Mouse (Mus musculus) neural tube, embryonic 15.5 days (tissue): ENCODE data around the gene Rfx4. TPM values are rescaled to one million over a fixed set of nuclear protein-coding genes. Genes with fewer than 3 reads are reported as not detected.

Experiments used
- ATAC-seq: fragments of 200-750 bp; cut with Nextera tagmentation; 2 replicates; pipeline ENCODE4 v1.8.0; 2017; ENCODE audit warnings: mild to moderate bottlenecking, moderate TSS enrichment, moderate library complexity; ENCODE audit not compliant: low FRiP score
- H3K27ac ChIP-seq: fragments of 300-500 bp; sonication (generic); replicated peaks from 2 replicates; pipeline ENCODE4 v1.5.1; 2015; ENCODE audit warnings: mild to moderate bottlenecking, inconsistent platforms
- H3K27me3 ChIP-seq: fragments of 300-500 bp; sonication (generic); replicated peaks from 2 replicates; pipeline ENCODE4 v1.6.1; 2015; ENCODE audit warnings: inconsistent platforms
- H3K36me3 ChIP-seq: fragments of 300-500 bp; sonication (generic); 2 replicates; pipeline ENCODE4 v1.6.1; 2015; ENCODE audit warnings: inconsistent platforms
- H3K4me1 ChIP-seq: fragments of 300-500 bp; sonication (generic); 2 replicates; pipeline ENCODE4 v1.6.1; 2015; ENCODE audit warnings: inconsistent platforms
- H3K4me2 ChIP-seq: fragments of 300-500 bp; sonication (generic); 2 replicates; pipeline ENCODE4 v1.6.1; 2015; ENCODE audit warnings: inconsistent platforms, mild to moderate bottlenecking, moderate library complexity
- H3K4me3 ChIP-seq: fragments of 300-500 bp; sonication (generic); replicated peaks from 2 replicates; pipeline ENCODE4 v1.5.1; 2015; ENCODE audit warnings: mild to moderate bottlenecking, inconsistent platforms
- H3K9ac ChIP-seq: fragments of 300-500 bp; sonication (generic); replicated peaks from 2 replicates; pipeline ENCODE4 v1.6.1; 2015; ENCODE audit warnings: mild to moderate bottlenecking, inconsistent platforms
- H3K9me3 ChIP-seq: fragments of 300-500 bp; sonication (generic); replicated peaks from 2 replicates; pipeline ENCODE4 v1.6.1; 2016; ENCODE audit warnings: inconsistent platforms
- WGBS: fragments of 180-500 bp; shearing (Covaris S2); methylation state at CpG from one replicate; pipeline ENCODE4 v1.1.7; 2015; ENCODE audit warnings: mixed read lengths; 5-methylcytosine and 5-hydroxymethylcytosine counted together
- polyA plus RNA-seq: library from polyadenylated mRNA; unstranded; fragments of >200 nt; fragmentation: Nextera tagmentation; extraction: Ambion mirVana; gene quantifications from 2 replicates; pipeline ENCODE4 v1.2.1, GENCODE M21; 2015

Gene Rfx4
- polyA plus RNA-seq, 1 experiment from 2014 or later, result 15.9 TPM

DNA sequence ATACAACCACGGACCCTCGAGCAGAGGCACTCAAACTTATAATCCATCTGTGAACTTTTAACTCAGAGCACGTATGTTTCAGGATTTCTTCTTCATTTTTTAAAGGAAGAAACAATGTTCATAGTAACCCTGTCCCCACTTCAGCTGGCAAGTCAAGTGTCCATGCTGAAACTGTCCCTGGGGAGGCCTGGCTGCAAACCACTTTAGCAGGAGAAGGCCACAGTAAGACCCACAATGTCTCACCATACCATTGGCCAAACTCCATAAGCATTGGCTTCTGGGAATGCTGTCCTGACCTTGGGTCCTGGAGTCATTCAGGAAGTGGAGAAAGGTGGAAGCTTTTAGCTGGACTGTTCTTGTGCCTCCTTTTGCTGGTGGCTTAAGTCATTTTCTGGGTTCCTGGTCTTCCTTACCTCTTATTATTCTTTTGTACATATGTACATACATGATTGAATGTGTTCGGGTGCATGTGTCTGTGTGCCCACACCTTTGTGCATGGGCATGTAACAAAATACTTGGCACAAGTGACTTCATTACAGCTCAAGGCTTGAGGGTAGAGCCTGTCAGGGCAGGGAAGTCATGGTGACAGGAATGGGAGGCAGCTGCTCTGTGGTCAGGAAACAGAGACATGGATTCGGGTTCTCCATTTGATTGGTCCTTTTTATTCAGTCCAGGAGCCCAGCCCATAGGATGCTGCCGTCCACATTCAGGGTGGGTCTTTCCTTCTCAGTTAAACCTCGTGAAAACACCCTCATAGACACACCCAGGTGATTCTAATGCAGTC, 61.4 kb downstream of the Rfx4 start:
- Histone ChIP-seq H3K36me3 (no peaks in the 10 kb centered on the region), H3K4me3 (no peak overlapping the region), H3K4me2 (no peak overlapping the region), H3K9ac (no peak overlapping the region), H3K4me1 (peaks cover 7% of the 10 kb centered on the region; the same call in 1 of the 2 replicates), H3K27me3 (no peaks in the 10 kb centered on the region), H3K9me3 (no peaks in the 10 kb centered on the region), H3K27ac (no peak overlapping the region)
- ATAC-seq, result no peak
- WGBS, result 86% methylated on average over 7 of the region's 7 CpGs

DNA sequence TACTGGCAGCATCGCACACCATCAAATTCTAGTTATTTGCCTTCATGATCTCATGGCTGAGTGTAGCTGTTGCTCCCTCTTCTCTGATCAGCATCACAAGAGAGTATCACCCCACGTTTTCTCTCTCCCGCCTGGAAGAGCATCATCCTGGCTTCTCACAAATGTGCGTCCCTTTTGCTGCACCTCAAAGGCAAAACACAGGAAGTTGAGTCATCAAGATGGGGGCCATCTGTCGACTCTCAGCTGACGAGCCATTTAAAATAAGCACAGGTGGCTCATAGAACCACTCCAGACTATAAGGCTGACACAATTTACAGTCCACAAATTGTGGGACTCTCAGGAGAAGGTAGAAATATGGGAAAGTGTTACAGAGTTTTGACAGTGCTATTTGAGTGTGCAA, 63.8 kb downstream of the Rfx4 start:
- H3K36me3 ChIP-seq, result no peaks in the 10 kb centered on the region
- 63% methylated on average over 6 of the region's 6 CpGs for WGBS
- no peaks in the 10 kb centered on the region for H3K27me3 ChIP-seq
- no peak overlapping the region for H3K4me2 ChIP-seq
- no peaks in the 10 kb centered on the region for H3K9me3 ChIP-seq
- H3K4me1 ChIP-seq, result peaks cover 24% of the 10 kb centered on the region
- no peak overlapping the region for H3K4me3 ChIP-seq
- H3K9ac ChIP-seq, result no peak overlapping the region
- no peak for ATAC-seq
- no peak overlapping the region for H3K27ac ChIP-seq

DNA sequence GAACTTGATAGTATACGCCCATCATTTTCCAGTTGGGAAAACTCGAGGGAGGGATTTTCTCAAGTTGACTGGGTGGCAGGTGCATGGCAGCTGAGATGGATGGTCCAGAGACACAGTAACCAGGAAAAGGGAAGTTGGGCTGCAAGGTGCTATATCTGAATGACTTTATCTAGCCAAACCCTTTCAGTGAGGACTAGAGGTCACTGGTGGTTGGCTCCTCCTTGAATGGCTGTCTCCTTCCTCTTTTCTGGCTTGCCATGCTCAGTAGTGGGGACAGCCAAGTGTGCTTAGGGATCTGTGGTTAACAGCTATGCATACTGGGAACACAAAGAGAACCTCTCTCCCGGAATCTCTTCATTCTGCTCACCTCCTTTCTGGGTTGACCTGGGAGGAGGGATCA, 64.4 kb downstream of the Rfx4 start:
- H3K4me1 ChIP-seq, result peaks cover 24% of the 10 kb centered on the region
- H3K27ac ChIP-seq, result no peak overlapping the region
- no peak overlapping the region for H3K4me2 ChIP-seq
- no peak overlapping the region for H3K4me3 ChIP-seq
- H3K27me3 ChIP-seq, result no peaks in the 10 kb centered on the region
- no peaks in the 10 kb centered on the region for H3K36me3 ChIP-seq
- H3K9ac ChIP-seq, result no peak overlapping the region
- no peaks in the 10 kb centered on the region for H3K9me3 ChIP-seq
- WGBS, result 63% methylated on average over 3 of the region's 3 CpGs
- no peak for ATAC-seq

DNA sequence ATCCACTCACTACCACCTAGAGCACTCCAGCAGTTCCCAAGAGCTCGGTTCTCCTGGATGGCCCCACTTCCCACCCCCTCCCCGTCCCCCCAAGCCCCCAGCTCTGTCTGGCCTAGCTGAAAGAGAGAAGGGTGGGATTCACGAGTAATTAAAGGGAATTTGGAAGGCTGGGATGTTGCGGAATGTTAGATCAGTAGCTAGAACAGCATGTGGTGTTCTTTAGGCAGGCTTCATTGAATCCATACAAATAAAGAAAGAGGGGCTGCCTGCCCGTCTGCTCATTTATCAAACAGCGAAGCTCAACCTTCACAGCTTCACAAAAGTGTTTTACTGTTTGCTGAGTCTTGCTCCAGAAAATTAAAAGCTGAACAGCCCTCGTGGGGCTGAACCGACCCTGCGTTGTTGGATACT, 66.9 kb downstream of the Rfx4 start:
- Histone ChIP-seq H3K27ac (peak overlapping the region; percentile 37; the same call in 1 of the 2 replicates), H3K4me1 (peaks cover 33% of the 10 kb centered on the region), H3K27me3 (no peaks in the 10 kb centered on the region), H3K4me2 (peak overlapping the region; percentile 17), H3K36me3 (no peaks in the 10 kb centered on the region), H3K9ac (no peak overlapping the region), H3K9me3 (no peaks in the 10 kb centered on the region), H3K4me3 (no peak overlapping the region)
- WGBS, result 6% methylated on average over 9 of the region's 9 CpGs
- peak; percentile 49; the same call in 1 of the 2 replicates for ATAC-seq

DNA sequence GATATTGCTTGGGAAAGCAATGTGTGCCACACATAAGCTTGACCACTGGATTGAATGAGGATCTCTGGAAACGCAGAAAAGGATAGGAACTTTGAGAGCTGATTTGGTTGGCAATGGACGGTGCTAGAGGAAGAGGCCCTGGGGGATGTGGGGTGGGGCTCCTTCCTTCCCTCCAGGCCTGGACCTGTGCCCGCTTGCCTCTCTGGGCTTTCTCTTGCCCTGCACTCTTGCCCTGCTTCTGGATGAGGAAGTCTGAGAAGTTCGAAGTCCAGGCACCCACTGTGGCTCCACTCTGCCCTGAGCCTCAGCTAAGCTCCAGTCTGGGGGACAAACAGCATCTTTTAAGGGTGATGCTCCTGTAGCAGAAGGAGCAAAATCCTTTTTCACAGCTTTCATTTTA, 67.8 kb downstream of the Rfx4 start:
- ATAC-seq, result no peak
- no peak overlapping the region for H3K9ac ChIP-seq
- peak overlapping the region; percentile 37 for H3K27ac ChIP-seq

DNA sequence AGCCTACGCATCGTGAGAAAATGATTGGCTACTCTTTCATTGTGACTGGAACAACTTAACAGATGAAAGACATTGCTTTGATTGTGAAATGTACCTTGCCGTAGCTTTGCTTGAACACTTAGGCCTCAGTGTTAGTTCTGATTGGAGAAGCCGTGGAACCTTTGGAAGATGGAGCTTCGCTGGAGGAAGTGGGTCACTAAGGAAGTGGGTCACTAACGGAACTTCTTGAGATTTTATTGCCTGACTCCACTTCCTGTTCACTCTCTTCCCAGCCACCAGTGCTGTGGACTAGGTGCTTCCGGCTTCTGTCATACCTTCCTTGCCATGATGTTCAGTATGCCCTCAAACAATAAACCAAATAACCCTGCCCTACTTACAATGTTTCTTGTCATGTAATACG, 73.1 kb downstream of the Rfx4 start:
- Histone ChIP-seq H3K9ac (no peak overlapping the region), H3K36me3 (no peaks in the 10 kb centered on the region), H3K4me1 (peaks cover 11% of the 10 kb centered on the region), H3K9me3 (no peaks in the 10 kb centered on the region), H3K4me2 (no peak overlapping the region), H3K4me3 (no peak overlapping the region), H3K27ac (no peak overlapping the region), H3K27me3 (no peaks in the 10 kb centered on the region)
- no peak for ATAC-seq
- 89% methylated on average over 8 of the region's 8 CpGs for WGBS

More for the DNA sequence above, 67.8 kb downstream of the Rfx4 start:
- 25% methylated on average over 4 of the region's 4 CpGs for WGBS
- H3K4me3 ChIP-seq, result no peak overlapping the region
- H3K4me2 ChIP-seq, result peak overlapping the region; percentile 17; the same call in 1 of the 2 replicates
- H3K36me3 ChIP-seq, result no peaks in the 10 kb centered on the region
- H3K4me1 ChIP-seq, result peaks cover 33% of the 10 kb centered on the region
- no peaks in the 10 kb centered on the region for H3K9me3 ChIP-seq
- no peaks in the 10 kb centered on the region for H3K27me3 ChIP-seq

DNA sequence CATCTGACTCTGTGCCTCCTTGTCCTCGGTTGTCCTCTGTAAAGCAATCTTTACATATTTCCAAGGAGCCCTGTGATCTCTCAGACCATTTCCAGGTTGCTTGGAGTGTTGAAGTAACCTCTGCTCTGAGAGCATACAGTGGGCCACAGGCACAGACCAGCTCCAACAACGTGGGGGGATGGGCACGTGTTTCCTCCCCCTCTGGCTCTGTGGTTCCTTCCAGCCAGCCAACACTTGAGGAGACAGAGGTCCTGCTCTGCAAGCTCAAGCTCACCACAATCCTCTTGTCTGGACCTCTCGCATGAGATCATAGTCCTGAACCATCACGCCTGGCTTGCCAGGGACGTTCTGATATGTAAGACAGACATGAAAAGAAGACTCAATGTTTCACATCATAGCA, 79.7 kb downstream of the Rfx4 start:
- Histone ChIP-seq H3K27me3 (no peaks in the 10 kb centered on the region), H3K9me3 (no peaks in the 10 kb centered on the region), H3K9ac (no peak overlapping the region), H3K4me1 (peaks cover 3% of the 10 kb centered on the region; the same call in 1 of the 2 replicates), H3K27ac (no peak overlapping the region), H3K36me3 (no peaks in the 10 kb centered on the region), H3K4me3 (no peak overlapping the region), H3K4me2 (no peak overlapping the region)
- ATAC-seq, result no peak; the same call in 1 of the 2 replicates
- WGBS, result 77% methylated on average over 6 of the region's 6 CpGs

DNA sequence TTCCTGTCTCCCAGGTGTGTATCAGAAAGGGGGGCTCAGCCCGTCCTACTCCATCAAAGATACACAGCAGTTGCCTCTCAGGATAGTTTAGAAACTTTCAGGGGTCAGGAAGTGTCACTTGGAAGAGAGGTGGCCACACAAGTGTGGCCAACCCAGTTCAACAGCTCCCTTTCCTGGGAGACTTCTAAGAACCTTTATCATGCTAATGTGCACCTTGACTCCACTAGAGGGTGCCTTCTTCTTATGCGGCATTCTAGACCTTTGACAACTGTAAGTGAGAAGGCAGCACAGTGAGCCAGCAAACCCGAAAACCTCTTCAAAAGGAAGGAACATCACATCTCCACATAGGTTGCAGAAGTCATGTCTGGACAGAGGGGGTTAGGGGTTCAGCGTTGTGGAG, 80.2 kb downstream of the Rfx4 start:
- 40% methylated on average over 4 of the region's 4 CpGs for WGBS
- Histone ChIP-seq H3K4me1 (peaks cover 3% of the 10 kb centered on the region; the same call in 1 of the 2 replicates), H3K27me3 (no peaks in the 10 kb centered on the region), H3K9ac (no peak overlapping the region), H3K27ac (no peak overlapping the region), H3K9me3 (no peaks in the 10 kb centered on the region), H3K4me2 (no peak overlapping the region), H3K36me3 (no peaks in the 10 kb centered on the region), H3K4me3 (no peak overlapping the region)
- no peak for ATAC-seq

DNA sequence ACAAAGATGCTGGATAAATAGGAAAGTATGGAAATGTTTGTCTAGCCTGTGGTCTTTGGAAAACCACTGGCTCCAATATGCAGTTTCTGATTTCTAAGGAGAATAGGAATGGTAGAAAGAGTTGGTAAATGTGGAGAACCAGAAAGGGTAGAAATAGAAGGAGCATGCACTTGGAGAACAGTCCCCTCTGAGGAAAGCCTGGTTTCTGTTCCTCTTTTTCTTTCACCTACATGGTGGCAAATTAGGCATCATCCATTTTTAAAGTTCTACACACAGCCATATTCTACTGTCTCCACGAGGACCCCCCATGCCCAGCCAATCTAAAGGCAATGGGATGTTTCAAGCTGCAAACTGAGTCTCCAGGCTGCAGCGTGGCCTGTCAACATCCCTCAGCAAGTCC, 81.5 kb downstream of the Rfx4 start:
- H3K27ac ChIP-seq, result no peak overlapping the region
- H3K4me3 ChIP-seq, result no peak overlapping the region
- H3K4me2 ChIP-seq, result no peak overlapping the region
- peaks cover 3% of the 10 kb centered on the region; the same call in 1 of the 2 replicates for H3K4me1 ChIP-seq
- no peaks in the 10 kb centered on the region for H3K9me3 ChIP-seq
- 84% methylated on average over 2 of the region's 2 CpGs for WGBS
- no peaks in the 10 kb centered on the region for H3K36me3 ChIP-seq
- no peak overlapping the region for H3K9ac ChIP-seq
- no peak for ATAC-seq
- H3K27me3 ChIP-seq, result no peaks in the 10 kb centered on the region

DNA sequence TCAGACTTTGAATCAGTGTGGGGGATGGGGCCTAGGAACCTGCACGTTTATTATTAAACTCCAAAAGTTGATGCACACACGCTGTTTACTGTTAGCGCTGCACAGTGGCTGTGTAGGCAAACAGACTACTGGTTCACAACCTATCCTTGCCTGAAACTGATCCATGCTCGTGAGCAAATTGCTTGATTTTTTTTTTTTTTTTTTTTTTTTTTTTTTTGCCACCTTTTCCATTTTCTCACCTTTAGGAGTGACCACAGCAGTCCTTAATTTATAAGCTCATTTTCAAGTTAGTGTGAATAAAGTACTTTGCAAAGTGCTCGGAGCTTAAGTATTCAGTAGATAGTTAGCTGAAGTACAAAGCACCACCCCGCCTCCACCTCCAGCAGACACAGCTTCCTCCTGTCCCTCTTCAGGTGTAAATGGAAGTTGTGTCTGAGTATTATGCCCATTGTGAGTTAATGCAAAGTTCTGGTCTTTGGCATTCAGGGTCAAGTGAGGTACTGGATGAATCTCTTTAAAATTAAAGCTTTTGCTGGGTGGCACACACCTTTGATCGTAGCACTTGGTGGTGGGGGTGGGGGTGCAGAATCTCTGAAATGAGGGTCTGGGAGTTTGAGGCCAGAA, 83.1 kb downstream of the Rfx4 start:
- whole genome bisulfite sequencing, result 77% methylated on average over 7 of the region's 7 CpGs
- Histone ChIP-seq H3K4me1 (no peaks in the 10 kb centered on the region), H3K27me3 (no peaks in the 10 kb centered on the region), H3K9ac (no peak overlapping the region), H3K27ac (no peak overlapping the region), H3K4me2 (no peak overlapping the region), H3K36me3 (no peaks in the 10 kb centered on the region), H3K4me3 (no peak overlapping the region), H3K9me3 (no peaks in the 10 kb centered on the region)
- ATAC-seq, result no peak

DNA sequence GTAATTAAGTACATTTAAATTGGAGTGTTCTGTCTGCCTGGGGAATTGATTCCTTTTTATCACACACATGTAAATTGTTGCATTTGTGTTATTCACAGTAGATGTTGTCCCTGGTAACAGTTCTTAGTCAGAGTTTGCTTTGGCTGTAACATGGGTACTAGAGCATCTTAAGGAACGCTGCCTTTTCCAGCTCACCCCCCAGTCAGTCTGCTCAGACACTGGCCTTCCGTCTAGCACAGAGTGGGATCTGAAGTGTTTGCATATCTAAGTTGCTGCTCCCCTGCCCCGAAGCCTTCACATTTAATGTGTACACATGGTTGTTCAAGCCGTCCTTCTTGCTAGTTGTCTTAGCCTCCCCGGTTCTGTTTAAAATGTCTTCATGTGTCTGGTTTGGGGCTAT, 90.8 kb downstream of the Rfx4 start:
- 75% methylated on average over 5 of the region's 5 CpGs for WGBS
- H3K27me3 ChIP-seq, result no peaks in the 10 kb centered on the region
- no peak overlapping the region for H3K4me3 ChIP-seq
- H3K9ac ChIP-seq, result no peak overlapping the region
- no peak for ATAC-seq
- H3K27ac ChIP-seq, result no peak overlapping the region
- H3K4me2 ChIP-seq, result no peak overlapping the region
- H3K4me1 ChIP-seq, result peaks cover 5% of the 10 kb centered on the region
- no peaks in the 10 kb centered on the region for H3K9me3 ChIP-seq
- H3K36me3 ChIP-seq, result no peaks in the 10 kb centered on the region
